Mouse (Mus musculus): ENCODE data around the gene Ikzf3. TPM values are rescaled to one million over a fixed set of nuclear protein-coding genes. Genes with fewer than 3 reads are reported as not detected.

The Ikzf3 gene
- polyA plus RNA-seq, 1 experiment from 2014 or later: not detected

DNA sequence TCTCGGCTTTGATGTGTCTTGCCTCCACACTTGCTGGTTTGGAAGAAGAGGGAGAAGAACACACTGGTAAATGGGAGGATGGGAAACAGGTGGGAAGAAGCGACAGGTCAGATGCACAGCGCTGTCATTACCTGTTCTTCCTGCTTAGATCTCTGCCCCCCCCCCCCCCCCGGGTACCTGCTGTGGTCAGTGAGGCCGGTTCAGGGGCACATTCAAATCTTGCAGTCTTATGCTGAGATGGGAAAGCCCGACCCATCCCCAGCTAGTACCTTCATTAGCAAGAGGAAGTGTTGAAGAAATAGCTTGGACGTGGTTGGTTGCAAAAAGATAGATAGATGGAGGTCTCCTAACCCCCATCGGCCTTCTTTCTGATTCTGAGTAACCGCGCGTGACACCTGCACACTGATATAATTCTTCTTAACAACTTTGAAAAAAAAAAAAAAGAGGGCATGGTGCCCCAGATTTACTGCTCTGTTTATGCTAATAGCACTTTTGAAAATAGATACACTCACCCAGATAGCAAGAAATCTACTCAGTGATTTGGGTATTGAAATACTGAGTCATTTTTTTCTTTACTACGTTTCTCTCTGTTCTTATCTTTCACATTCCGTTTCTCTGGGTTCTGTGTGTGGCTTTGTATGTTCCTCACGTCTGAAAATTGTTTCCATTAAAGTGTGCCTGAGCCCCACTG is 68.7 kb downstream of the Ikzf3 start:
- no peak overlapping the region for H3K4me2 ChIP-seq
- peaks cover 4% of the 10 kb centered on the region; the same call in 1 of the 2 replicates for H3K4me1 ChIP-seq
- no peaks in the 10 kb centered on the region for H3K9me3 ChIP-seq (replicated peaks)
- H3K27ac ChIP-seq: no peak overlapping the region
- no peak overlapping the region for H3K4me3 ChIP-seq
- 78% methylated on average over 14 of the region's 14 CpGs for WGBS
- no peaks in the 10 kb centered on the region for H3K36me3 ChIP-seq (ENCODE audit: poor library complexity, severe bottlenecking)
- ATAC-seq: no peak
- no peaks in the 10 kb centered on the region for H3K27me3 ChIP-seq
- H3K9ac ChIP-seq: no peak overlapping the region

DNA sequence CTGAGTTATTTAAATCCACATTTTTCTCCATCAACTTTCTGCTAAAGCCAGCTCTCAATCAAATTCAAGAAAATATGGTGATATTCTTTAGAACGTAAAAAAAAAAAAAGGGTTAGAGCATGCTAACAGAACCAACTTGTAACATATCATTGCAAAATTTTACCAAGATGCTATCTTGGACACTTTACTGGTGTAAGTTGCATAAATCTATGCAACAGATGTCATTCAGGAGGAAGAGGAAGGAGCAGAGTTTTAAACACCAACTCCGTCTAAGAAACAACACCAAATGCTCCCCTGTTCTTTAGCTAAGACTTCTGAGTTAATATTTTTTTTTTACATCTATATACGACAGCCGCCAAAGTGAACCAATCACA is 69.4 kb downstream of the Ikzf3 start:
- H3K4me2 ChIP-seq: no peak overlapping the region
- H3K27ac ChIP-seq: no peak overlapping the region
- no peaks in the 10 kb centered on the region for H3K9me3 ChIP-seq (replicated peaks)
- no peaks in the 10 kb centered on the region for H3K36me3 ChIP-seq (ENCODE audit: poor library complexity, severe bottlenecking)
- H3K4me1 ChIP-seq: peaks cover 4% of the 10 kb centered on the region; the same call in 1 of the 2 replicates
- H3K27me3 ChIP-seq: no peaks in the 10 kb centered on the region
- no peak overlapping the region for H3K9ac ChIP-seq
- 93% methylated on average over 4 of the region's 4 CpGs for WGBS
- no peak overlapping the region for H3K4me3 ChIP-seq
- ATAC-seq: no peak

DNA sequence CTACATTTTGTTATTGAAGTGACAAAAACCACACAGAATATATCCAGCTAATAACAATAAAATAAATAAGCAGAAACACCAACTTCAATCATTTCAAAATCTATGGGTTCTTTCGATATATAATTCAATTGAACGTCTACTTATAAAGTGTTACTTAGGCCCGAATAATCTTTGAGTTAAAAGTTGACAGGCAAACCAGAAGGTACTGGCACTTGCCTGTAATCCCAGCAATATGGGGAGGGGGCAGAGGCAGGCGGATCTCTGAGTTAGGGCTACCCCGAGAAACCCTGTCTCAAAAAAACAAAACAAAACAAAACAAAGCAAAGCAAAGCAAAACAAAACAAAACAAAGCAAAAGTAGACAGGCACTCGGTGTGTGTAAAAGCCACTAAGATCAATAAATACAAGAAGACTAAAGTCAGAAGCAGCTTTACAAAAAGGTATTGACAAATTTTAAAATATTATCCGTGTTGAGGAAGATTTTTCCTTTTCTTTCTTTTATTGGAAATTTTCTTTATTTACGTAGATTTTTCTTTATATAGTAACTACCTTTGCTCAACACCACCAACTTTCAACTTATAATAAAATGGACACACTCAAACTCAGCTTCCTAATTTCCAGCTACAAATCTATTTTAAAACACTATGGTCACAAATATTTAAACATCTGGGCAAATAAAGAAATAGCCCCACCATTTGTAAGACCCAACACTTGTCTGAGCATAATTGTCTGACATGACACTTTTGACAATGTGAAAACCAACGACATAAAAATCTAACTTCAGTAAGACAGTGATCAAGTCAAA is 70.0 kb downstream of the Ikzf3 start:
- Histone ChIP-seq H3K4me2 (no peak overlapping the region), H3K9ac (no peak overlapping the region), H3K4me1 (peaks cover 4% of the 10 kb centered on the region; the same call in 1 of the 2 replicates), H3K27me3 (no peaks in the 10 kb centered on the region), H3K36me3 (ENCODE audit: poor library complexity, severe bottlenecking) (no peaks in the 10 kb centered on the region), H3K9me3 (replicated peaks) (no peaks in the 10 kb centered on the region), H3K27ac (no peak overlapping the region), H3K4me3 (no peak overlapping the region)
- 88% methylated on average over 9 of the region's 9 CpGs for WGBS
- ATAC-seq: no peak

DNA sequence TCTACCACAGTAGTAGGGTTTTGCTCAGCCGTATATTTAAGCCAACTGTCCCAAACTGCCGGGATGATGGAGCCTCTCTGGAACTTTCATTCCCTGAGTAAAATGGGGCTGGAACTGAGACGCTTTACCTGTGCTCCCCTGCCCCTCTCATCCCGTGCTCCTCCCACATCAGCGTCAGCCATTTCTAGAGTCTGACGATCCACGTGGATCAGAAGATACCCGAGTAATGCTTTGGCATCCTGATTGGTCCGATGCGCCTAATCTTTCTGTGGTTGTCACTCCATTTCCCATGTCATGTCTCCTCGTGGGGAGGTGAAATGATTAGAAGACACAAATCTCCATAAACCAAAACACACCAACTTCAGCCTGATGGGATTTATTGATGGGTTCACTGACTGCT is 70.9 kb downstream of the Ikzf3 start:
- H3K4me3 ChIP-seq: no peak overlapping the region
- no peak overlapping the region for H3K4me2 ChIP-seq
- peaks cover 4% of the 10 kb centered on the region; the same call in 1 of the 2 replicates for H3K4me1 ChIP-seq
- no peaks in the 10 kb centered on the region for H3K27me3 ChIP-seq
- no peaks in the 10 kb centered on the region for H3K36me3 ChIP-seq (ENCODE audit: poor library complexity, severe bottlenecking)
- H3K9ac ChIP-seq: no peak overlapping the region
- 89% methylated on average over 11 of the region's 11 CpGs for WGBS
- no peak for ATAC-seq
- H3K9me3 ChIP-seq (replicated peaks): no peaks in the 10 kb centered on the region
- H3K27ac ChIP-seq: no peak overlapping the region

DNA sequence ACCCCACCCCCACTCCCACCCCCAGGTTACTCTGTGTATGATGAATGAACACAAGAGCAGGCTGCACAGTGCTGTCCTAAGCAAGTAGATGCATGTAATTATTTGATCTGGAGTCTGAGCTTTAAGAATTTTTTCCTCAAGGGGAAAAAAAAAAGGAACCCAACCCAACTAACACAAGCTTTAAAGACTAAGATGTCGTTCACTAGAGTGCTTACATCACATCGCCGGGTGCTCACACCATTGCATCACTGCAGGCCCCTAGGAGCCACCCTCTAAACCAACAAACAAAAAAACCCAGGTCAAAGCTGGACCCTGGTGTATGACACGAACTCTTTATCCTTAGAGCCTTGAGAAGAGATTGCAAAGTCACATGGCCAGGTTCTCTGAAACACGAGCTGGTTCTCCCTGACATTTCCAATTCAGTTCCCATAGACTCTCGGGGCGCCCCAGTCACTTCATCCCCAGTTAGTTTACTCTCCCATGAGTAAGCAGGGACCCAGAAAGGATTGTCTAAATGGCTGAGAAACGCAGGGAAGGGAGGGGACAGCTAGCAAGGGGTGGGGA is 71.8 kb downstream of the Ikzf3 start:
- 57% methylated on average over 8 of the region's 8 CpGs for WGBS
- peaks cover 4% of the 10 kb centered on the region; the same call in 1 of the 2 replicates for H3K4me1 ChIP-seq

DNA sequence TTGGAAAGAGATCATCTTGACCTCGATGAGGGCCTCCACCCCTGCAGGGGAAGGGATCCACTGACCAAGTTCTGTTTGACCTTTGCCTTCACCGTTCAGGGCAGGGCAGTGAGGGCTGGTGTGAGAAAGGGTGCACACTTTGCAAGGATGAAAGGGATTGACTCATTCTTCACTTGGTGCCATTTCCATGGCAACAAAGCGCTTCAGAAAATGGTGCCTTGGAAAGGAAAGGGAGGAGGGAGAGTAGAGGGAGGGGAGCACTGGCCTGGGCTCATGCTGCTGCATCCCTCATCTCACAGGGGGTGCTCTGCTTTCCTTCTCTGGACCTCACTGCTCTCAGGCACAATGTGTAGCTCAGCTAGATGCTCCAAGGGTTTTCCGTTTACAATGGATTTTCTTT is 73.1 kb downstream of the Ikzf3 start:
- Histone ChIP-seq H3K9ac (no peak overlapping the region), H3K4me1 (peaks cover 4% of the 10 kb centered on the region; the same call in 1 of the 2 replicates), H3K9me3 (replicated peaks) (no peaks in the 10 kb centered on the region), H3K4me2 (no peak overlapping the region), H3K27ac (no peak overlapping the region), H3K36me3 (ENCODE audit: poor library complexity, severe bottlenecking) (no peaks in the 10 kb centered on the region), H3K4me3 (no peak overlapping the region), H3K27me3 (0 out of 2 replicates have a peak, but pooled peaks cover 2% of the 10 kb centered on the region)
- ATAC-seq: no peak
- WGBS: 39% methylated on average over 4 of the region's 4 CpGs

More for the DNA sequence above, 71.8 kb downstream of the Ikzf3 start:
- Histone ChIP-seq H3K27ac (no peak overlapping the region), H3K27me3 (no peaks in the 10 kb centered on the region), H3K4me3 (no peak overlapping the region), H3K9me3 (replicated peaks) (no peaks in the 10 kb centered on the region), H3K36me3 (ENCODE audit: poor library complexity, severe bottlenecking) (no peaks in the 10 kb centered on the region), H3K4me2 (no peak overlapping the region), H3K9ac (no peak overlapping the region)
- no peak for ATAC-seq

DNA sequence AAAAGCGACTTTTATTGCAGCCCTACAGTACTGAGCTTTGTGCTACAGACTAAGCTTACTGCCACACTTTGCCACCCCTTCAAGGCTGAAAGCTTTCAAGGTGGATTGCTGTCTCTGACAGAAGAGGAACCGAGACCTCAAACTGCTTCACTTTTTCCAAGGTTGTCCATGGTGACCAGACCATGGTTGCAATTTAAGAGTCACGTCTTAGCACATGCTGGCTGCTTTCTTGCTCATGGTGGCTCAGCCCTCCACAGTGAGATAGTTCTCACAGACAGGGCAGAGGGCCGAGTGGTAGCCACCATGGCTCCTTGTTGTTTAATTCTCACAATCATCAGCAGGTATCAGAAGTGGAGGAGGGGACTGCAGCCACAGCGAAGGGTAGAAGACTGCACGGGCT is 75.0 kb downstream of the Ikzf3 start:
- H3K4me1 ChIP-seq: peaks cover 4% of the 10 kb centered on the region; the same call in 1 of the 2 replicates
- no peak for ATAC-seq
- no peak overlapping the region for H3K4me2 ChIP-seq
- H3K9me3 ChIP-seq (replicated peaks): no peaks in the 10 kb centered on the region
- H3K4me3 ChIP-seq: no peak overlapping the region
- H3K27ac ChIP-seq: no peak overlapping the region
- no peaks in the 10 kb centered on the region for H3K36me3 ChIP-seq (ENCODE audit: poor library complexity, severe bottlenecking)
- 0 out of 2 replicates have a peak, but pooled peaks cover 3% of the 10 kb centered on the region for H3K27me3 ChIP-seq
- no peak overlapping the region for H3K9ac ChIP-seq
- WGBS: 80% methylated on average over 6 of the region's 6 CpGs

DNA sequence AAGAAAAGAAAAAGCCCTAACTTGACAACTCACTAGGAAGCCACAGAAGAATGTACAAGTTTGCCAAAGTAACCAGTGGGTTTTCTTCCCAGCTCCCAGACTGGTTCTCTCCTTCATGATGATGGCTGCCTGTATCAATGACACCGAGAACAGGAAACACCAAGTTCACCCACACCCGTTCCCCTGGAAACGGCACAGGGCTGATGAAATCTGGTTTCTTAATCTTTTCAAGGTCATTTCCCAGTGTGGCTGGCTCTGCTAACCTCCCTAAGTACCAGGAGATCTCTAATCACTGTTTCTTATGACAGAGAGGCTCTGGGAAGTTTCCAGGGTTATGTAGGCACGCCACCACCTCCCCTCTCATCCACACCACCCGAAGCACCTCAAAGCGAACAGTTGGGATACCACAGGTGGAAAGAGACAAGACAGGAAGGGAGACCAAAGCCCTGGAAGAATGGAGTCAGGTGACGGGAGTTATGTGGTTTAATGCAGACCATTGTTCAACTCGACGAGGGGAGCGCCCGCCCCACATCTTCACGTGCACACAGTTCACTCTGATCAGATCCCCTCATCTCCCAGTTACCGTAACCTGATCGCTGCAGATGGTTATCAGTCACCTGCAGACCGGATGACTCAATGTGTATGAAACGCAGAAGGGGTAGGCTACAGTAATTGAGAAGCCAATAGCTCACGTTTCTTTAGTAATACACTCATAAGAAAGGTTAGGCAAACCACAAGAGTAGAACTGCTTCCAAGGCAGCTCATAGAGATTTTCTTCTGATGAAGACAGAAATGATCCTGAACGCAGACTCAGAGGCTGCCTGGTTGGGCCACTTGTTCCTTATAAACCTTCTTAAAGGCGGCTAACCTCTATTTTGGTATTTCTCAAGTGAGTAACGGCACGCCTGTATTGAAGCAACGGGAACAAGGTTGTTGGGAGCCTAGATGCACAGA is 75.8 kb downstream of the Ikzf3 start:
- Histone ChIP-seq H3K9ac (no peak overlapping the region), H3K4me3 (no peak overlapping the region), H3K4me1 (peaks cover 4% of the 10 kb centered on the region; the same call in 1 of the 2 replicates), H3K36me3 (ENCODE audit: poor library complexity, severe bottlenecking) (no peaks in the 10 kb centered on the region), H3K9me3 (replicated peaks) (no peaks in the 10 kb centered on the region), H3K27ac (no peak overlapping the region), H3K27me3 (0 out of 2 replicates have a peak, but pooled peaks cover 3% of the 10 kb centered on the region), H3K4me2 (no peak overlapping the region)
- ATAC-seq: no peak
- WGBS: 86% methylated on average over 22 of the region's 22 CpGs

DNA sequence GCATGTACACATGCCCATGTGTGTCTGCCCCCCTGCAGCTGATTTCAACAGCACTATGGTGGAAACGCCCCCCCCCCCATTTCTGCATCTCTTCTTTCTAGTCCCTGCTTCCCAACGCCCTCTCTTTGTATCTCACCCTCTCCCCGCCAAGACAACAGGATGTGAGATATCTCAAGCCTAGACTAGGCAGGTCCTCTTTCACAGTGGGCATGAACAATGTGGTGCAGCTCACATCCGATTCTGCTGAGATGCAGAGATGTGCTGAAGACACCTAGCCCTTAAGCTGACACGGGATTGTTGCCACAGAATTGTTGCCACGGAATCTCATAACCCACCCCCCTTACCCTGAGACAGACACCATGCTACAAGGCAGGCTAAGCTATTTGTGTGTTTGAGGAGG is 81.3 kb downstream of the Ikzf3 start:
- Histone ChIP-seq H3K4me3 (no peak overlapping the region), H3K27ac (no peak overlapping the region), H3K27me3 (peaks cover 31% of the 10 kb centered on the region), H3K4me1 (no peaks in the 10 kb centered on the region), H3K9ac (no peak overlapping the region), H3K9me3 (replicated peaks) (no peaks in the 10 kb centered on the region), H3K4me2 (no peak overlapping the region), H3K36me3 (ENCODE audit: poor library complexity, severe bottlenecking) (no peaks in the 10 kb centered on the region)
- WGBS: 84% methylated on average over 6 of the region's 6 CpGs
- no peak for ATAC-seq

DNA sequence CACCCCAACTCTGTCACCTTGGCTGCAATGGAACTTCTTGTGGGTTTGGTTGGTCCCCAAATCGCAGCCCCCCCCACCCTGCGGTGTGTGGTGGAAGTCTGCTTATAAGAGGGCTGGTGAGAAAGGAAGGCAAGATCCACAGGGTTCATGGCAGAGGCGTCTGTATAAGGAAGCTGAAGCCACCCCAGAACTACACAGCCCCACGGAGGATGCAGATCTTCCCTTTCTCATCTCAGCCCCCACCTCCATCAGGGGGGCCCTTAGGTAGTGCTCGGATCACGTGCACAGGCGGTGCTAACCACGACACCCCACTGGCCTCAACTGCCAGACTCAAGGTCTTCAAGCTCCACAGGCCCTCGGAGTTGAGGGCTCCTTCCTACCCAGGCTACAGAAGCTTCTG is 81.9 kb downstream of the Ikzf3 start:
- Histone ChIP-seq H3K27ac (no peak overlapping the region), H3K27me3 (peaks cover 37% of the 10 kb centered on the region), H3K4me2 (no peak overlapping the region), H3K9me3 (replicated peaks) (no peaks in the 10 kb centered on the region), H3K4me3 (no peak overlapping the region), H3K36me3 (ENCODE audit: poor library complexity, severe bottlenecking) (no peaks in the 10 kb centered on the region), H3K4me1 (no peaks in the 10 kb centered on the region), H3K9ac (no peak overlapping the region)
- ATAC-seq: no peak
- WGBS: 88% methylated on average over 9 of the region's 9 CpGs

DNA sequence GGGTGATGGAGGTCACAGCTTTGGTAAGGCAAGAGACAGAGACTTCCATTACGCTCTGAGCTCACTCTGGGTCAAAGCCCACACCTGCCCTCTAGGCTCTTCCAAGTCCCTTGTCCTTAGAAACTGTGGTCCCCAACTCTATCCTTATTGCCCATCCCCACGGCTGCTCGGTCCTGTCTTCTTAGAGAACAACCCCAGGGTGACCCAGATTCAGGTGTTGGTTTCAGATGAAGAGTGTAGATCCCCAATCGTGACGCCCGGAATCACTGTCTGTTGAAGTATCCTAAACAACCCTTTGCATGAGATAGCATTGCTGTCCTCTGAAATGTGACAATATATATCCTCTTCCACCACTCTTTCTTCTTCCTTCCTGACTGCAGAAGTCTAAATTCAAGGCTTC is 83.6 kb downstream of the Ikzf3 start:
- Histone ChIP-seq H3K27me3 (peaks cover 46% of the 10 kb centered on the region), H3K36me3 (ENCODE audit: poor library complexity, severe bottlenecking) (no peaks in the 10 kb centered on the region), H3K9me3 (replicated peaks) (no peaks in the 10 kb centered on the region), H3K4me1 (peaks cover 8% of the 10 kb centered on the region), H3K9ac (no peak overlapping the region), H3K4me3 (no peak overlapping the region), H3K4me2 (no peak overlapping the region), H3K27ac (no peak overlapping the region)
- WGBS: 95% methylated on average over 6 of the region's 6 CpGs
- no peak for ATAC-seq
